Mouse (Mus musculus) gastrocnemius, postnatal 10 days (tissue): Measurements from ENCODE around the gene 1520401A03Rik. TPM values are rescaled to one million over a fixed set of nuclear protein-coding genes. Genes with fewer than 3 reads are reported as not detected.

Experiments used
- DNase-seq: peaks from one replicate; pipeline ENCODE4 v3.0.0; 2021; ENCODE audit warnings: mixed read lengths
- total RNA-seq, 2 experiments: library from RNA; stranded (reverse); gene quantifications; 2 replicates each; pipeline ENCODE4 v1.2.3; 2021

Gene 1520401A03Rik
- total RNA-seq, 2 experiments from 2014 or later = 0.12 to 0.23 TPM

GRCm38 (mm10) chr17:23670516-23671074 lies 52.0 kb downstream of the 1520401A03Rik start:
- DNase-seq = no peak

- no peak for DNase-seq
Observed at GRCm38 (mm10) chr17:23665511-23665910, 57.1 kb downstream of the 1520401A03Rik start.

DNA sequence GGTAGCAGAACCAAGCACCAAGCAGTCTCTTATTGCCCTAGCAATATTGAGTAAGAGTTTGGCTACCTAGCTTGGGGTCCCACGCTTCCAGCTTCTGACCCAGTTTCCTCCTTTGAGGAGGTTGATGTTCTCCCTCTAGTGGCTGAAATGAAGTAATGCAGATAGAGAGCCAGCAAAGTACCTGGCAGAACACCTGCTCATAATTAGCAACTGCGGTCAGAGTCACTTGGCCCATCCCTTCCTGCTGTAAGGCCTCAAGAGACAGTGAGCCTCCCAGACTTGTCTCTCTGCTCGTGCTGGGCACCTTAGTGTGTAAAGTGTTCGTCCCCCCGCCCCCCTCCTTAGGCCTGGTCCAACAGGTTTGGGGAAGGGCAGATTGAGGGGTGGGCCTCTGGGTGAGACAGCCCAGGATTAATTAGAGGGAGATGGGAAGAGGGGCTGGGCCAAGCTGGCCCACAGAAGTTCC lies 58.0 kb downstream of the 1520401A03Rik start:
- no peak for DNase-seq

DNA sequence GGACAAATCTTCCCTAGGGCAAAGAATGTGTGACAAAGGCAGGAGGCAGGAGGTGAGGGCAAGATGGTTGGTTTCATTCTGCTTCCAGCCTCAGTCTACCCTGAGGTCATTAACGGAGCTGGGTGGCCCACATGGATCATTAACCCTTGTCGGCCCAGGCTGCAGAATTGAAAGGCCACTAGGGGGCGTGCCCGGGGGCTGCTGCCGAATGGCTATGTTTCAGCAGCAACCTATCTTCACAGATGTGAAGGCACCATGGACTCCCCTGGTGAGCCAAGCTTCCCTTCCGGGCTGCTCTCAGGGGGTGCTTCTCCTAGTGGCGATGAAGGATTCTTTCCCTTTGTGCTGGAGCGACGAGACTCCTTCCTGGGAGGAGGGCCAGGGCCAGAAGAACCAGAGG lies 61.1 kb downstream of the 1520401A03Rik start:
- no peak for DNase-seq

DNA sequence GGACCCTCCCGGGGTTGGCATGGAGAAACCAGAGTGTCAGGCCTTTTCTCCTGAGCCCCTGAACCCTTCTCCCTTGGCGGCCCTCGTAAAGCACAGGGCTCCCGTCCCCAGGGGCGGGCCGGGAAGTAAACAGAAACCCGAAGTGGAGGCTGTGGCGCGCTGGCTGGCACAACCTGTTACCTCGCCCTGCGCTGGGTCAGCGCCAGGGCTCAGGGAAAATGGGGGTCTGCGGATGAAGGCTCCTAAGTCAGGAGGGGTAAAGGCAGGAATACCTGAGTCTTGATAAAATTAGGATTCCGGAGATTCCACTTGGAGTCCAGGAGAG lies 61.7 kb downstream of the 1520401A03Rik start:
- DNase-seq = no peak

- no peak for DNase-seq
Observed at GRCm38 (mm10) chr17:23660117-23660875, 62.3 kb downstream of the 1520401A03Rik start, which contains the start of gene Bicdl2. Bicdl2 (plus strand) TSS chr17:23660506.

DNA sequence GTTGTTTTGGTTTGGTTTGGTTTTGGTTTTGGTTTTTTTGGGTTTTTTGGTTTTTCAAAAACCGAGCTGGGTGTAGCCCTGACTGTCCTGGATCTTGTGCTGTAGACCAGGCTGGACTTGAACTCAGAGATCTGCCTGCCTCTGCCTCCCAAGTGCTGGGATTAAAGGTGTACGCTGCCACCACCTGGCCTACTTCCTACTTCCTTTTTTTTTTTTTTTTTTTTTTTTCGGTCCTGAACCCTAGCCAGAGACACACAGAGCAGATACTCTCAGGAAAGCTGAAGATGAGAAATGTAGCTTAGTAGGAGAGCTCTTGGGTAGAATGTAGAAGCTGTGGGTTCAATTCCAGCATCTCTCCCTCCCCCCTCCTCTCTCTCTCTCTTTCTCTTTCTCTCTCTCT lies 64.1 kb downstream of the 1520401A03Rik start:
- DNase-seq = no peak

Other genes starting within 250 kb of the 1520401A03Rik start
- gene Vmn2r117, start 243.1 kb downstream of the 1520401A03Rik start, total RNA-seq = not detected
- 1 to 10 TPM; 3.3 to 4.1 TPM for gene Zfp213, start 158.5 kb downstream of the 1520401A03Rik start, total RNA-seq
- gene Zfp13, start 123.3 kb downstream of the 1520401A03Rik start, total RNA-seq = 1 to 10 TPM; 6.6 to 7.0 TPM
- not detected for gene Zscan10, start 121.9 kb downstream of the 1520401A03Rik start, total RNA-seq
- gene Mmp25, start 77.5 kb downstream of the 1520401A03Rik start, total RNA-seq = under 1 TPM; 0.35 to 0.43 TPM
- gene Bicdl2, start 62.3 kb downstream of the 1520401A03Rik start, total RNA-seq = not detected
- gene Hcfc1r1, start 49.2 kb downstream of the 1520401A03Rik start, total RNA-seq = 100 to 1,000 TPM; 273 to 283 TPM
- gene Thoc6, start 48.9 kb downstream of the 1520401A03Rik start, total RNA-seq = 10 to 100 TPM; 17.7 to 21.2 TPM
- 10 to 100 TPM; 33.4 to 51.3 TPM for gene Tnfrsf12a, start 45.3 kb downstream of the 1520401A03Rik start, total RNA-seq
- not detected for gene Cldn6, start 43.5 kb downstream of the 1520401A03Rik start, total RNA-seq
- gene Cldn9, start 38.8 kb downstream of the 1520401A03Rik start, total RNA-seq = under 1 TPM; 0.54 to 0.70 TPM
- 1 to 10 TPM; 4.7 to 5.6 TPM for gene Pkmyt1, start 3.6 kb upstream of the 1520401A03Rik start, total RNA-seq
- 1 to 10 TPM; 7.6 to 9.4 TPM for gene Paqr4, start 18.1 kb upstream of the 1520401A03Rik start, total RNA-seq
- not detected for gene Kremen2, start 23.1 kb upstream of the 1520401A03Rik start, total RNA-seq
- gene Flywch1, start 48.8 kb upstream of the 1520401A03Rik start, total RNA-seq = 10 to 100 TPM; 39.0 to 39.5 TPM
- gene Flywch2, start 63.3 kb upstream of the 1520401A03Rik start, total RNA-seq = 1 to 10 TPM; 3.4 to 3.8 TPM
- 100 to 1,000 TPM; 177 to 255 TPM for gene Srrm2, start 67.7 kb upstream of the 1520401A03Rik start, total RNA-seq
- gene Elob, start 106.4 kb upstream of the 1520401A03Rik start, total RNA-seq = 100 to 1,000 TPM; 364 to 374 TPM
- gene Prss33, start 113.3 kb upstream of the 1520401A03Rik start, total RNA-seq = not detected
- gene Prss32, start 121.1 kb upstream of the 1520401A03Rik start, total RNA-seq = not detected
- not detected for gene Prss41, start 121.4 kb upstream of the 1520401A03Rik start, total RNA-seq
- gene Prss21, start 145.3 kb upstream of the 1520401A03Rik start, total RNA-seq = not detected
- not detected for gene Dcpp1, start 158.1 kb upstream of the 1520401A03Rik start, total RNA-seq
- not detected for gene Dcpp2, start 158.1 kb upstream of the 1520401A03Rik start, total RNA-seq
- not detected for gene Dcpp3, start 194.7 kb upstream of the 1520401A03Rik start, total RNA-seq
- not detected for gene Sbp, start 218.9 kb upstream of the 1520401A03Rik start, total RNA-seq
- not detected for gene Sbpl, start 232.5 kb upstream of the 1520401A03Rik start, total RNA-seq